Mouse (Mus musculus) inflammation-experienced regulatory T-cells, adult 6 months (primary cell): Measurements from ENCODE around the gene Akap13. TPM values are rescaled to one million over a fixed set of nuclear protein-coding genes. Genes with fewer than 3 reads are reported as not detected.
"Not testable (repeated sequence)": the region's sequence is repeated elsewhere in the genome, so short reads cannot be mapped to it uniquely, and the experiment has no call there.

Experiments used
- ATAC-seq: one replicate; pipeline ENCODE4 v1.8.0; 2017
- polyA plus RNA-seq, 3 experiments: library from polyadenylated mRNA; unstranded; fragments of 100-300 nt; shearing (Covaris generic); gene quantifications; one replicate each; pipeline ENCODE4 v1.2.1; 2017

Gene Akap13
- polyA plus RNA-seq, 3 experiments from 2014 or later, result 228 to 429 (median 340) TPM

DNA sequence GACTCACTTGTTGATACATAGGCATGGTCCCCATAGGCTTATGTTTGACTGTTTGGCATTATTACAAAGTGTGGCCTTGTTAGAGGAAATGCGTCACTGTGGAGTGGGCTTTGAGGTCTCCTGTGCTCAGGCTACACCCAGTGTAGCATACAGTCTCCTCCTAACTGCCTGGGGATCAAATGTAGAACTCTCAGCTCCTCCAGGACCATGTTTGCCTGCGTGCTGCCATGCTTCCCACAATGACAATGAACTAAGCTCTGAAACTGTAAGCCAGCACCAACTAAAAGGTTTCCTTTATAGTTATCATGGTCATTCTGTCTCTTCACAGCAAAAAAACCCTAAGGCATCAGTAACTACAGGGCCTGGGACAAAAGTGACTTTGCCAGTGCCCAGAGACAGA is 312.8 kb downstream of the Akap13 start:
- no peak for ATAC-seq

DNA sequence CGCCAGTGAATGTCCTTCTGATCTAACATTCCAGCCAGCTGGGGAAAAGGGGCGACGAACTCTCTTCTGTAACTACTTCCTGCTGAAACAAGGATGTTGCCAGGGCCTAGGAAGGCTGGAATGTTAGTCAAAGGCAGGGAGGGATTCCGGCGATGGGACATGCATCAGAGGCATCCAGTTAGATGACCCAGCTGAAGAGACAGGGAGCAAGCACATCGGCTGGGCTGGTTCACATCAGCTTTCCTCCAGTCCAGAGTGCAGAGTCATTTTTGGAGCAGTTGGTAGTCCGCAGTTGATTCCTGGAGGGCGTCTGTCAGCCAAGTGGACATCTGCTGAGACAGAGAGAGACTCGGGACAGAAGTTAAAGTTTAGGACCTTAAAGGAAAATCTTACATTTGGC is 314.6 kb downstream of the Akap13 start:
- no peak for ATAC-seq

DNA sequence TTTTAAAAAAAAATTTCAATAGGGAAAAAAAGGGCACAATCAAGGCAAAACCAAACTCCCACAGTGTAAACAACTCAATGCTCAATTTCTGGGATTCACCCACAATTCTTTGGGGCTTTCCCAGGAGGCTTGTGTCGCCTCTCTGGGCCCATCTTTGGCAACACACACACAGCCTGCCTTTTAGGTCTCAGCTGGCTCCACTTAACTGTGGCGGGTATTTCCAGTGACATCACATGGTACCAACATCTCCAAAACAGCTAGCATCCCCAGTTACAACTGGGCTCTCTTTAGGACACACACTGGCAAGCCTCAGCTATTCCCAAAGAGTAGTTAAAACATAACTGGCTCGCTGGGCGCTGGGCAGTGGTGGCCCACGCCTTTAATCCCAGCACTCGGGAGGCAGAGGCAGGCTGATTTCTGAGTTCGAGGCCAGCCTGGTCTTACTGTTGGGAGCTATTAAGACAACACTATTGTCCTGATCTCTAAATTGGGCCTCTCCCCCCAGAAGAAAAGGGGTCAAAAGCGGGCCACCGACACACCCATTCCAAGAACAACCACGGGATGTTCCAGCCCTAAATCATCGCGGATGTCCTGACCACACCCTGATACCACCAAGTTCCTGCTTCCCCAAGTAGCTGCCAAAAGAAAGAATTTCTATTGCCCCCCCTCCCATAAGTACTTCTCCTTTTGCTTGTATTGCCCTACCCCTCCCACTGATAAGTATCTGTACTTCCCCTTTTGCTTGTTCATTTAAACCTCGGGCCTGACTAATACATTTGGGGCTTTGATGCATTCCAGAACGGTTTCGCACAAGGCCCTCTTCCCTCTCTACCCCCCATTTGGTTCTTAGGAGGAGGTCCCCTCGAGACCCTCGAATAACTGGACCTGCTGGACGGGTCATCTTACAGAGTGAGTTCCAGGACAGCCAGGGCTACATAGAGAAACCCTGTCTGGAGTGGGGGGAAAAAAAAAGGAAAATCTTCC is 319.1 kb downstream of the Akap13 start:
- ATAC-seq, result peak; percentile 57

DNA sequence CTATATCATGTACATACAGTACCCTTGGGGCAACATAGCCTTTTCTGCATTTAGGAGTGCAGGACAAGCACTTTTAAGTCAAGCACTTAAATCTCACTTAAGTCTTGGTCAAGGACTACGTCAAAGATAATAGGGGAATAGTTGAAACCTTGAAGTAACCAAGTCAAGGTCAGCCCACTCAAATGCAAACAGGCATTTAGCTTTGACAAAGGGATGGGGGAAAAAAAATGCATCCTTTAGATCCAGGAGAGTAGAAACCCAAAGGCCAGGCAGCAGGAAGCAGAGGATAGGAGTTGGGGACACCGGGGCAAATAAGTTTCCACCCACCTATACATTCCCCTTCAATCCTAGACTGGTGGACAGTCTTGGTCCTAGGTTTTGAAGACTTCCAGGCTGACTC is 322.7 kb downstream of the Akap13 start:
- no peak for ATAC-seq

DNA sequence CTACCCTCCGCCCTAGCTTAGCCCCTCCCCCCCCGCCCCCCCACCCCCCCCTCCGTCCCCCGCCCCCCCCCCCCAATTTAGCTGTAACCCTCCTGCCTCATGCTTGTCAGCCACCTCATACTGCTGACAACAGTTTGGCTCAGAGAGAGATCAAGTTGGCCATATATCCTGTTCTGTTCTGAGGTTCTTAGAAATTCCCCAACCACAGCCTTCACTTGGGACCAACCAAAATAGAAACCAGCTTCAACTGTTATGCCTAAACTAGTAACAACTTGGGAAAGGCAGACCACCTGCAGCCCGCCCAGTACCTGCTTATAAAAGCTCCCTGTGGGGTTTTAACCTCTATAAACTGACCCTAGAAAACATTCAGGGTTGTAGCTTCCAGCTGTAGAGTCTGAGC is 325.5 kb downstream of the Akap13 start:
- ATAC-seq, result peak; percentile 43

DNA sequence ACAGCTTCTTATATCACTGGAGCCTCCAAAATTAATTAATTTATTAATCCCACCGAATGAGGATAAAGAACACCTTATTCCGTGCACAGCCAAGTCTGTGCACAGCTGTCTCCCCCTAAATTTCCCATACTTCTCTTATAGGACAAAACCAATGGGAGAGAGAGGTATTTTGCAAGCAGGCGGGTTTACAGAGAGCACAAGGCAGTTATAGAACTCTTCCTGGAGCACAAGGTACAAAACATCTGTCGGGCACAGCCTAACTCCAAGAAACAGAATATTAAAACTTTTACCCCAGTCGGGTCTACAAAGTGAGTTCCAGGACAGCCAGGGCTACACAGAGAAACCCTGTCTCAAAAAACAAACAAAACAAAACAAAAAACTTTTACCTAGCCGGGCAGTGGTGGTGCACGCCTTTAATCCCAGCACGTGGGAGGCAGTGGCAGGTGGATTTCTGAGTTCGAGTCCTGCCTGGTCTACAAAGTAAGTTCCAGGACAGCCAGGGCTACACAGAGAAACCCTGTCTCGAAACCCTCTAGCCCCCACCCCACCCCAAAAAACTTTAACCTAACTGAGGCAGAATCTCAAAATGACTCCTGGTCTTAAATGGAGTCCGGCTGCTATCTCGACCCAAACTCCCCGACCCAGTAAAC is 326.1 kb downstream of the Akap13 start:
- peak; percentile 1 for ATAC-seq

DNA sequence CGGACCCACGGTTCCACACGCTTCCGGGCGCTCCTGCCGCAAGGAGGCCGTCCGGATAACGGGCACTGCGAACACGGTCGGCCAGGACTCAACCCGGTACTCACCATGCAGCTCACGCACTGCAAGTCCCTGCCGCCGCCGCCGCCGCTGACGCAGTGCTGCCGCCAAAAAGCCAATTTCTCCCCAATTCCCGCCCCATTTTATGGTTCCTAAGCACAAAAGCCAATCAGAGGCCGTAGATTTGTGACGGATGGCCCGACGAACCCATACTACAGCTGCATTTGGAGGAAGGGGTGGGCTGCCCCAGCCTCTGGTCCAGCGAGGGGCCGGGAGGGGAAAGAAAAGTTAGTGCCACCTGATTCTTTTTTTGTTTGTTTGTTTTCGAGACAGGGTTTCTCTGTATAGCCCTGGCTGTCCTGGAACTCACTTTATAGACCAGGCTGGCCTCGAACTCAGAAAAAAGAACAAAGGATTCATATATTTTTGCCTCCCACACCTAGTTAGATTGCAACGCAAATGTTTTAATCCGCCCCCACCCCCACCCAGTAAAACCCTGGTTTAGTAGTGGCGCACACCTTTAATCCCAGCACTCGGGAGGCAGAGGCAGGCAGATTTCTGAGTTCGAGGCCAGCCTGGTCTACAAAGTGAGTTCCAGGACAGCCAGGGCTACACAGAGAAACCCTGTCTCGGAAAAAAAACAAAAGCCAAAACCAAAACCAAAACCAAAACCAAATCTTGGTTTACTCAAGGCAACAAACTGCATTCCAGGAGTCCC is 326.8 kb downstream of the Akap13 start:
- ATAC-seq, result peak; percentile 85

DNA sequence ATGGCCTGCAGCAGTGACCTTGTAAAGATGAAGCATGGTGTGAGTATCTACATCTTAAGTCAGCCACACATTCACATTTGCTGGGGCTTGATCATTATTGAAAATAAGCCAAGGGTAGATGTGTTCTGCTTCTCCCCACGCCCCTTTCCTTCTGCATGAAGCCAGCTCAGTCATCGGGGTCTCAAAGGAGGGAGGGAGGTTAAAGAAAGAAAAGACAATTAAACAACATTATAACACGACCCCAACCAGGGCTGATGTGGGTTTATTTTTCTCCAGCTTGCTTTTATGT is 327.3 kb downstream of the Akap13 start:
- ATAC-seq, result no peak

DNA sequence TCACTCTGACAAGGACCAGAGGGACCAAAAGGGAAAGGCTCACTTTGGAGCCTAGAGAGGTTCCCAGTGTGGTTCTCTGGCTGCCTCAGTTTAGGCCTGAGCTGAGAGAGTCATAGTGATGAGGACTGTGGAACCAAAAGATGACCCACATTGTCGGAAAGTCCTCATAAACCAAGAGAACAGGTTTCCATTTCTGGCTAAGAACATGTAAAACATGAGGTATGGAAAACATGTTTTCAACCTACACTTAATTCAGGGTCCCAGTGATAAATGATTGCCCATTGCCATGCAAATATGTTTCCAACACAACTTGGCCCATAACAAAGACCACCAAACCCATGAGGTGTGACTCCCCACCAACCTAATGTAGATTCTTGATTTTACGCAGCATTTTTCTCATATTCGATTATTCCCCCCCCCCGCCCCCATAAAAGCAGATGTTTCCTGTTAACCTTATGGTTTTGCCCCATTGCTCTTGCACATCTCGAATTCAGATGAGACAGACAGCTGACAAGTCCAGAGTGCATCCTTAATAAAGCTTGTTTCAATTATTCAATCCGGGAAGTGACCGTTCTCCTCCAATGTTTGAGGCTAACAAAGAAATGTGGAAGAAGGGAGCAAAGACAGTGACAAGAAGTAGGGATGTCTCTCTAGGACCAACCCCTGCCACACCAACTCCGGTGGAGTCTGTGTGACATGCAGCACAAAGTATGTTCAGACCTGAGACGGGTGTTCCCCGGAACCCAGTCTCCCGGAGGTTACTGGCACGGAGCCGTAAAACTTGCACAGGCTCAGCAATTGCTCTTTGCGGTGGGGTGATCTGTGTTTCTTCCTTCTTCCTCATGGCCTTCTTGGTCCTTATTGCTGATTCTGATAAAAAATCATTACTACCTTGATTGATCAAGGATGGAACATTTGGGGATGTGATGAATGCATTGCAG is 330.3 kb downstream of the Akap13 start:
- ATAC-seq, result no peak

DNA sequence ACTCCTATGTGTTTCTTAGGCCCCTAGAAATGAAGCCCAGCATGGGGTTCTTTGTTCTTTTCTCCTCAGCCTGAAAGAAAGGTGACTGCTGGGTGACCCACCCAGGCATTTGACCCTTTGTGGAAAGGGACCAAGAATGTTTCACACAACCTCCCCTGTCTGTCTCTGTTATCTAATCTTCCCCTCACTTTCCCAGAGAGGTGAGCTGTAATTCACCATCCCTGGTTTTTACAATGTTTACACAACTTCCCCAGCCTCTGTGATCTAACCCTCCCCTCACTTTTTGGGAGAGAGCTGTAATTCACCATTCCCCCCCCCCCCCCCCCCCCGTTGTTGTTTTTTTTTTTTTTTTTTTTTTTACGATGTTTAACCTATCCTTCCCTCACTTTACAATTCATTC is 331.5 kb downstream of the Akap13 start:
- no peak for ATAC-seq

DNA sequence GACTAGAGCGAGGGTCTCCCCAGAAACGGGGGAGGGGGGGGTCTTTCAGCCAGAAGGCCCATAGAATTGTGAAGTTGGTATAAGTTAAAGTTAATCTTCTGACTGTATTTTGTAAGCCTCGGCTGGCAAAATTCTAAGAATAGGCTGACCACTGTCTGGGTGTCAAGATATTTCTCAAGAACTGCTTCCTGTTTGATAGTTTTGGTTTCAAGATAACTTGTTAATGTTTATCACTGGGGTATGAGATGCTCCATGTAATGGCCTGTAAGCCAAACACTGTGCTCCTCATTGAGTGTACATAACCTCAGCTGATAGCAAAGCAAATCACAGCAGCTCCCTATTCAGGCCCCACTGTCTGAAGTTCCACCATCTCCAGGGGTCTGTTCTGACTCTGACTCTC is 332.0 kb downstream of the Akap13 start:
- peak; percentile 14 for ATAC-seq

DNA sequence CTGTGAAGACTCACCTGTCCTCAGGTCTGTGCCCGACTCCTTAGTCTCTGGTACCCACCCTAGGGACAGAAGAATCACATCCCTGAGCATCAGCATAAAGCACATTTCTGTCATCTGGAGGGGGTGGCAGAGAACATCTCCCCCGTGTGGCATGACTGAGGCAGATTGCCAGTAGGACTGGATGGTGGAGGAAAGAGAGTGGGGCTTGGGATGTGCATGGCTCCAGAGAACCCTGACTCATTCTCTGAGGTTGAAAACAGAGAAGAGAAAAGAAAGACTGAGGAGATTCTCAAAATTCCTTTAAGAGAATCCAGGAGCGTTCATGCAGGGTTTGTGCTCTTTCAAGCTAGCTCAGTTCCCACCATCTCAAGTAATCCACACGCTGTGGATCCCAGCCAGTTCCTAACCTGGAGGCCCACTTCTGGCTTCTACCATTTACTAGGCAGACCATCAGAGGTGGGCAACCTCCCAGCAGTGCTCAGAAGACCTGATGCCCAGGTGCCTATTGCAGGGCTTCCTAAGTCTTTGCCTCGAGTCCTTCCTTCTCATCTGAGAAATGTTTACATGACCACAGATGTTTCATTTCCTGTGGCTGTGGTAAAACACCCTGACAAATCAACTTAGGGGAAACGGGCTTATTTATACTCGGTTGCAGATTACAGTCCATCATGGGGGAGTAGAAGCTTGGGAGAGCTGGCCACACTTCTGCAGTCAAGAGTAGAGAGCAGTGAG is 332.9 kb downstream of the Akap13 start:
- peak; percentile 79 for ATAC-seq

DNA sequence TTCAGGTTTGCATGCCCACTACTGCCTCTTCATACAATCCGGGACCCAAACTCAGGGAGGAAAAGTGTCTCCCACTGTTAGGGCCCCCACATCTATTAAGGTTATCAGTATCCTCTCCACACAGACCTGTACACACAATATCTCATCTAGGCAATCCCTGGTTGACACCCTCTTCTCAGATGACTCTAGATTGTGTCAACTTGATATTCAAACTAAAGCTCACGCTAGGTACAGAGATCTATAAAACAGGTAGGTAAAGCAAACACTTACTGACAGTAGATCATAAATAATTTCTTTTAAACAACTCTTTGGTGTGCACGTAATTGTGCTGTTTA is 333.4 kb downstream of the Akap13 start:
- peak; percentile 4 for ATAC-seq

DNA sequence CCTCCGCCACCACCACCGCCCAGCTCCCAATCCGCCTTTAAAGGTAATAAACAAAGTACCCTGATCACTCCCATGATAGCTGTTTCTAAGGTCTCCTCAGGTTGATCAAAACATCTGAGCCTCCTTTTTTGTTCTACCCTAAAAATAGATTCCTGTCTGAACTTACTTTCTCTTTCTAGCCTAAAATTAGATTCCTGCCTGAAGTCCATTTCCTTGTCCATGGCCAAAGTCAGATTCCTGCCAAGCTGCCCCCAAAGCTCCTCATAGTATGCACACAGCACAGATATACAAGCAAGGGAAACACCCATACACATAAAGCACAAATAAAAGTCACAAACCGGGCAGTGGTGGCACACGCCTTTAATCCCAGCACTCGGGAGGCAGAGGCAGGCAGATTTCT is 334.4 kb downstream of the Akap13 start:
- ATAC-seq, result peak; percentile 15

DNA sequence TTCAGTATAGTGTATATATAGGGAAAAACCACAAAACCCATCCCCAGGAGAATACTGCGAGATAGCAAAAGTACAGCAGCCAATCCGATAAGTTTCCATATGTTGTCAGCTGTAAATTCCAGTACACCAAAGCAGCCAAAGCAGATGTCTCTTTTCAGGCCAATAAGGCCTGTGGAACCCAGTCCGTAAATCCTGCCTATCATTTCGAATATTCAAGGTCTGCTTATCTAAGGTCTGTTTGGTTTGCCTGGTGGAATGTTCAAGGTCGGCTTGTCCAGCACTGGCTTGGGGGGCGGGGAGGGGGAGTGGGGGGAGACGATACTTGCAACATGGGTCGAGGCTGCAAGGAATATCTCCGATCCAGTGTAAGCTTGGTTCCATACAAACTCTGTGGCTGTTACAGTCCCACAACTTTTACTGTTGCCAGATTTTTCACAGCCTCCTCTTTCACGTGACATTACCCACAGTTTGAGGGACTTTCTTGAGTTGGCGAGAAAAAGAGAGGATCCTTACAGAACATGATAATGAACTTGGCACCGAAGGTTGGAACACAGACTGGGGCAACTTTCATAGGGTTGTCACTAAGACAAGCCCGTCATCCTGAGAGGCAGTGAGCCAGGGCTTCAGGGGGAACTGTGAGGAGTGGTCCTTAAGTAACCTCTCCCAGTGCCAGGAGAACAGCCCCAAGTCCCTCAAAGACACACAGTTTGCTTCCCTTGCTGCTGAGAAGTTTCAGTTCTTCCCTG is 335.9 kb downstream of the Akap13 start:
- ATAC-seq, result not testable (repeated sequence)

DNA sequence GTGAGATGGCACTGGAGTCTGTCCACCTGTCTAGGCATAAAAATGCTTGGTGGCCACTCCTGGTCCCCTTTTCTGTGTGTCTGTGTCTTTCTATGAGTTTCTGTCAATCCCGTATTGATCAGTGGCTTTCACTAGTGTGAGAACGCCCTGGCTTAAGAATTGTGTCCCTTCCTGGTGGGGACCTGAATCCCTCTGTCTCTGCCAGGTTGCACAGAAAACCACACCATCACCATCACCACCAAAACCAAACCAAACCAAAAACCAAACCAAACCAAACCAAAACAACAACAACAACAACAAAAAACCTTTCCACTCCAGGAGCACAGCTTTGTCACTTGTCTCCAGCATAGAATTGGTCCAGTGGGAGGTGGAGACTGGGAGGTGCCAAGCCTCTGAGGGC is 337.8 kb downstream of the Akap13 start:
- no peak for ATAC-seq

DNA sequence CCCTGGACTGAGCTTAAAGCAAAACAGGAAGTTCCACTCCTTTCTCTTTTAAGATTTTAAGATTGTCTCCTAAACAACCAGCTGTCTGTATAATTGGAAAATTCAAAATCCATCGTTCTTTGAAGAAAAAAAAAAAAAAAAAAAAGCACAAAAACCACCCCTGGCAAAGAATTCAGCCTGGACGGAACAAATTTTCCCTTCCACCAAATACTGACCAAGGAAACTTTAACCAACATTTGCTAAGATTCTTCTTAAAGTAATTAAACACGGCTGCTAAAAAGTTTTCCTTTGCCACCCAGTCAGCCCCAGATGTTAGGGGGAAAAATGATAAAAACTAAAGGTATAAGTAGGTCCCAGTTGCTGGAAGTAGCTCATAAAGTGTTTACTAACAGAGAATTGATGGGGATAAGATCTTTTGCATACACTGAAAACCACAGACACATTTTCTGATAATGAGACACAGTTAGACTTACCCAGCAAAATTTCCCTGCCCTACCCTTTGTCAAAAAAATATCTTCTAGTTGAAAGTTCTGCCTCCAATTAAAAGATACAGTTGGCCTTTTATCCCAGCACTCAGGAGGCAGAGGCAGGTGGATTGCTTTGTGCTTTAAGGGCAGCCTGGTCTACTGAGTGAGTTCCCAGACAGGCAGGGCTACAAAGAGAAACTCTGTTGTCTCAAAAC is 338.5 kb downstream of the Akap13 start:
- ATAC-seq, result no peak

DNA sequence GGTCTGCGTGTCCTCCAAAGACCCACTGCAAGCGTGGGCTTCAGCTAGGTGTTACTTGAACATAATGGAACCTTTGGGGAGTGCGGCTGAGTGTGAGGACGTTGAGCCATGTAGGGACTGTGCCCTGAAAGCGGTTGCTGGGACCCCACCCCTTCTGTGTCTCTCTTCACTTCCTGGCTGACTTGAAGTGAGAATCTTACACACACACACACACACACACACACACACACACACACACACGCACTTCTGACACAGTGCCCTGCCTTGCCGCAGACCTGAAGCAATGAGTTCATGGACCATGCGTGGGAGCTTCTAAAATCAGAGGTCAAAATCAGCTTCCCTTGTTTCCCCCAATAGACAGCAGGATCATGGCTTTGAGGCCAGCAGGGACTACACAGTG is 339.8 kb downstream of the Akap13 start:
- peak; percentile 60 for ATAC-seq

DNA sequence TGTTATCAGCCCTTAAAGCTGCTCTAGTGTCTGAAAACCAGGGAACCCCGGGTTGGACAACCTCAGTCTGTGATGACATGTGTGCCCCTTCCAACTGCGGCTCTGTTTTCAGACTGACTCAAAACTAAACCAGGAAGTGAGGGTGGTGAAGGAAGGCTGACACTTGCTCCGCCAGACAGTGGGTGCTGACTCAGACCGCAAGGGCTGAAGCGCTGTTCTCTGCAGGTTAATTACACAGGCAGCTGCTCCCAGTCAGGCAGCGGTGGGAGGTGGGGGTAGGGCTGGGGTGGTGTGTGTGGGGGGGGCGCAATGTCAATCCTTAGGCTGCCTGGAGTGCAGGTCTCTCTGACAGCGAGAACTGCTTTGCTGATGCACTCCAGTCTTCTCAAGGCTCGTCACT is 341.1 kb downstream of the Akap13 start:
- ATAC-seq, result peak; percentile 76

DNA sequence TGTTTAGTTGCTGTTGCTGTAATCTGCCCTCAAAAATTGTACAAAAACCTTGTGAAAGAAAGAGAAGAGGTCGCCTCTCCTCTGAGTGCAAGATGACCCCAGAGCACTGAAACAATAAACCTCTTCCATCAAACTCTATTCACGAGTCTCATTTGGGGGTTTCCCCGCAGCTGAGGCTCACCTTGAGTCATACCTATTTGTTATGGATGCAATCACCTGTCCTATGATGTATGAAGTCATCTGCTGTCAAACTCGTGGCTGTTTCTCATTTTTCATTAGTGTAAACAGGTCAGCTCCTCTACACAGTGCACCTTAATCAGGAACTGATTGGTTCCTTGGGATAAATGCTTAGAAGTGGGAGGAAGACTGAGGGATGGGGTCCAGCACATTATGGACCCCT is 345.2 kb downstream of the Akap13 start:
- ATAC-seq, result peak; percentile 46
